Mouse (Mus musculus): ENCODE results near the gene Vmn1r119.
"Not testable (repeated sequence)": the region's sequence is repeated elsewhere in the genome, so short reads cannot be mapped to it uniquely, and the experiment has no call there.

Vmn1r119 gene

DNA sequence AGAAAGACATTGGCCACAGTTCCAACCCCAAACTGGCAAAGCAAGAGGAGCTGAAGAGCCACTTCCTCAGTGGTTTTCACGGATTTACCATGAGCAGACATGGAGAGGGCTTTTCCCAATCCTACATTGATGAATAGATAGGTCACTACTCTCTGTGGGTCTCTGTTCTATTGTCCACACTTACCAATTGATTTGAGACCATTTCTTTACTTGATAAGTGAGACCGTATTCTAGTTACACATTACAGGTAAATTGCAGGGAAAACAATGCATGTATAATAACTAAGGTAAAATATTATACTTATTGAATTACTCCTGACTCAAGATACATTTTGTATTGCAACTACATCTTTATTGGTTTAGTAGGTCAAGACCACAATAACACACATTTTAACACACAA lies at the start of gene Vmn1r119:
Vmn1r119 (minus strand) TSS at position 101 of the 400 bp plus-strand sequence.
- in situ Hi-C loops (cut with MboI, MseI): not testable (repeated sequence)

DNA sequence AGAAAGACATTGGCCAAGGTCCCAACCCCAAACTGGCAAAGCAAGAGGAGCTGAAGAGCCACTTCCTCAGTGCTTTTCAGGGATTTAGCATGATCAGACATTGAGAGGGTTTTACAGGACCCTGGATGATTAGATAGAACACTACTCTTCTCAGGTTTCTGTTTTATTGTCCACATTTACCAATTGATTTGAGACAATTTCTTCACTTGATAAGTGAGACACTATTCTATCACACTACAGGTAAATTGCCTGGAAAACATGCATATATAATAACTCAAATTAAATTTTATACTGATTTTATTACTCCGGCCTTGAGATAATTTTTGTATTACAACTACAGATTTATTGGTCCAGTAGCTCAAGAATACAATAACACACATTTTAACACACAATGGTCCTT lies 41.4 kb upstream of the Vmn1r119 start, which contains the start of gene Vmn1r120:
Vmn1r120 (minus strand) TSS at position 101 of the 400 bp plus-strand sequence.
- in situ Hi-C loops (cut with MboI, MseI): not testable (repeated sequence)

Data from T-helper 2 cell (primary cell).